Mouse (Mus musculus): ENCODE measurements around the gene Gm29797.

The Gm29797 gene

DNA sequence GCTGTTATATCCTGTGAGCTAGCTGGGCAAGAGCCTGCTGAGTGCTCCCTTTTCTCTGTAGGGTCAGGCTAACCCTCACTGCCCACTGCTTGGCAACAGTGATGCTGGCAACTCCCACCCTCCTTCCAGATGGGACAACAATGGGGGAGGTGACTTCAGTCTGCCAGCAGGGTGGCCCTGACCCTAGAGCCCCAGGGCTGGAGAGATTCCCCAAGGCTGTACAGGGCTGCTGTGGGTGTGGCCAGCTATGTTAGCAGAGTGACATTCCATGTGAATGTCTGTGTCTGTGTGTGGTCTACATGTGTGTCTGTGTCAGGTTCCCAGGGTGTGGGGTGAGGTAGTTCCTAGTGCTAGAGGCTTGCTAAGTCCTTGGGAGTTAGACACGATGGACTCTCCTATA, 16.7 kb downstream of the Gm29797 start:
- peak; percentile 66 for DNase-seq

DNA sequence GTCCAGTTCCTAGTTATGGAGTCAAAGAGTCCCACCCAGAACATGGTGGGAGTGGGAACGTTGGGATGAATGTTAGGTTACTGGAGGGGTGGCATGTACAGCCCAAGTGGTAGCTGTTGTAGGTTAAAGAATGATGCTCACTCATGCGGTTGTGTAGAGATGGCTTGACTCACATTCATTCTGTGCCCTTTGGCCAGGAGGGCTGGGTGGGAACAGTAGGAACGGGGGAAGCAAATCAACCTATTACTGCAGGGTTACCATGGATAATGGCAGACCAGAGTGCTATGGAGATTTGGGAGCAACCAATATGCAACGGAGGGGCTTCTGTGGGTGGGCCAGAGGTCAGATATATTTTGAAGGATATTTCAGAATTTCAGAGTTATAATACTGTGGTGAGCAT, 18.1 kb downstream of the Gm29797 start:
- DNase-seq = no peak

DNA sequence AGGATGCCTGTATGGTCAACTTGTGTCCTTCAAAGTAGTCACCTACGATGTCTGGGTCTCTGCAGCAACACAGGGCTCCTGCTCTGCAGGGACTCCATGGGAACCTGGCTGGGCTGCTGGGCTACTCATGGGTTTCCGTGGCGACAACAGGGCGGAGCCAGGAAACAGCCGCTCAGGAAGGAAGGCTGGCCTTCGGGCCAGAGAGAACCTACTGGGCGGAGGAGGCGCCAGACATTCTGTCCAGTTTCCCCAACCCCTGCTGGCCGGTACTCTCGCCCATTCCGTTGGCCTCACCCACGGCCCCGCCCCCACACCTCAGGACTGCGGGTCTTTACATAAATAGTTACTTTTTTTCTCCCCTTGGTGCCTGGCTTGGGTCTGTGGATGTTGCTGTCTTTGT, 18.6 kb downstream of the Gm29797 start:
- peak; percentile 89 for DNase-seq

DNA sequence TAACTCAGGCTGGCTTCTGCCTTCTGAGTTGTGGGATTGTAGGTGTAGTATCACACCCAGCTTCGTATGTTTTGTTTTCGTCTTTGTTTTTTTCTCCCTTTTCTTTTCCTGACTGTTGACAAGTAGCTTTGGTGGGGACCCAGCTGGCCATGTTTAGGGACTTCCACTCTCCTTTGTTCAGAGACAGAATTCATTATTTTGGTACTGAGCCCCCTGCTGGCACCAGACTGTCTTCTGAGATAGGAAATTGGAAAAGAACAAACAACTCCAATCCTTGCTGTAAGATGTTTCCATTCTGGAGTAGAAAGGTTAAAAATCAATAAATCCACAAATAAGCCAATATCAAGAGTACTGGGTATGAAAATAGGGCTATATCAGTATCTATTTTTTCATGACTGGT, 19.6 kb downstream of the Gm29797 start:
- DNase-seq = peak; percentile 65

DNA sequence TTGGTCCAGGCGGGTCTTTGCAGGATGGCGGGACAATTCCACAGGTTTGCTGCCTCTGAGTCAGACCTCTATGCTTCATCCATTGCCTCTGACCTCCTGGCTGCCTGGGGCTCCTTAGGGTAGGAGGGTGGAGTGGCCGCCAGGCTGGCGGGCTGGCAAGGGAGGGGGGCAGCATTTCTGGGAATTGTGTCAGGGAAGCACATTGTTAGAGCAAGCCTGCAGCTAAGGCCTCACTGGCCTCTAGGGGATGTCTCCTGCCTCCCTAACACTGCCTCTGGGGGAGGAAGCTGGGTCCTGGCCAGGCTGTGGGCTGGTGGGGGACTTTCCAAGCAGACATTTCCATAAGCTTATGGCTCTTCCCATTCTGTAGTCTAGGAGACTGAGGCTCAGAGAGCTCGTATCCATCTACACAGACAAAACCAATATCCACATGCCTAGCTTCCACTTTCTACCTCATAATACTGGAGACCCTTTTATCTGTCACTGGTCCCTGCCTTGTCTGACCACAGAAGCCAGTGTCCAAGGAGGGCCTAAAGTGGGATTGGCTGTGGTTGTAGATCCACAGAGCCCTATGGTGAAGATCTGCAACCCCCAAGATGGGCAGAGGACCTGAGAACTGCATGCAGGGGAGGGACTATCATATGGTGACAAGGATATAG, 20.4 kb downstream of the Gm29797 start:
- peak; percentile 82 for DNase-seq

DNA sequence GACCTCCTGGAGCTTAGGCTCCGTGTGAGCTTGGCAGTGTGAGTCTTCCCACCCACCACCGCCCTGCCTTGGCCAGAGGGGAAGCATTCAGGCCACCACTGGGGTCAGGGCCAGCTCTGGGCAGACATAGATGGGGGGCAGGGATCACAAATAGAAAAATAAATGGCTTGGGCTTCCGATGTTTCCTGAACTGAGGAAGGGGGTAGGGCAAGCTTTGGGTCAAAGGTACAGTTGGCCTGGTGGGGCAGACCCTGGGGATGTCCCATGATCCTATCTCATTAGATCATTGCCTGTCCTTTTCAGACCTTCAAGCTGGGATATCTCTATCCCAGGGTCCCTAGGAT, 20.9 kb downstream of the Gm29797 start:
- DNase-seq = peak; percentile 60

DNA sequence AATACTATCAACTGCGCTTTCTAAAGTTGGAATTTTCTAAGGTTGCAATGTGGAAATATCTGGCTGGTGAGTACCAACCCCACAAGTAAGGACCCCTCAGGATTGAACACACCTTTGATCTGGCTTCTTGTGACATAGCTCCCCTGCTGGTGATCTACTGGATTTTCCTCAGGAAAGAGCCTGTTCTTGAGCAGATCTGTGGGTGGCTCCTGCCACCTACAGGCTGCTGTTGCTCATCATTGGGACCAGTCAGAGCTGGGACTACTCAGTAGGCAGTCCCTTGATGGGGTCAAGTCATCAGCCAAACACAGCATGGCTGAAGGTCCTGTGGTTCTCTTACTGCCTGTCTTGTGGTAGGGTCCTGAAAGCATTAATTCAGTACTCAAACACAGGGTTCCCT, 21.9 kb downstream of the Gm29797 start:
- peak; percentile 89 for DNase-seq

DNA sequence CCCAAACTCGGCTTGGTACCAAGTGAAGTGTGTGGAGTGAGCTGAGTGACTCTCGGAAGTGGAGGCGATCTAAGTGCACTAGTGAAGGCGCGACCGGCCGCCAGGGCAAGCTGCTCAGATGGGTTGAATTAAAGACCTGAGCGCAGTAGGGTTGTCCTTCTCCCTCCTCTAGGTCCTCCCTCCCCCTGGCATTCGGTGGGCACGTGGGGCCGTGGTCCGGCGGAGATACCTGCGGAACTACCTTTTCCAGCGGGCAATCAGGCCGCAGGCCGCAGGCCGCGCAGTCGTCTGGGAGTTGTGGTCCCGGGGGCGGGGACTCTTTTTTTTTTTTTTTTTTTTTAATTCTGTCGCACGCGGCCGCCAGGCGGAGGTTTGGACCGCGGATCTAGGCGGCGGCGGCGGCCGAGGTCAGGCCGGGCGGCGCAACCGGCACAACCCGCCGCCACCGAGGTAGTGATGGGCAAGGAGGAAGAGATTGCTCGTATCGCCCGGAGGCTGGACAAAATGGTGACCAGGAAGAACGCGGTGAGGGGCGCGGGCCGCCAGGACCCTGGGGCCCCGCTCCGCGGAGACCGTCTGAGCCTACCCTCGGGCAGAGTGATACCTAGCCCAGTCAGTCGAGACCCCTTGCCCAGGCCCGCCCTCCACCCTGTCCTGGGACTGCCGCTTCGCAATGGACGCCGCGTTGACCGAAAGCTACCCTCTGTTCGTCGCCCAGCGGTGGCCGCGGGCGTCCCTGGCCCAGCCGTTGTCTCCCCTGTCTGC, 23.3 kb downstream of the Gm29797 start, which contains the start of gene Tcea2:
Tcea2 (plus strand) TSS at position 360 of the 765 bp plus-strand sequence.
- DNase-seq = peak; percentile 78

DNA sequence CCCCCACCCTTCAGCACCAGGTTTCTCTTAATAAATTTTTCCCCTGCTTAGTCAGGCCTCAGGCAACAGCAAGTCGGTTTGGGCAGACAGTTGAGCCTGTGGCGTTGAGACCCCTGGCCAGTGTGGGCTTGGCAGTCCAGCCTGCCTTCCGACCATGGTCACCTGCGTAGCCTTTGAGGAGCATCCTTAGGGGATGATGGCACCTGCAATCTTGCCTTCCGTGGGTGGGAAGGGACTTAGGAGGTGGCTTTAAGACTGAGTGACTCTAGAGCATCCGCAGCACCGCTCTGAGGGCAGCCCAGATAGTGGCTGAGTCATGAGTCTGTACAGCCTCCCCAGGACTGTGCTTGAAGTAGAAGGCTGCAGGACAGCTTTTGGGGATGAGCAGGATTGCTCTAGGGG, 23.9 kb downstream of the Gm29797 start:
- DNase-seq = no peak

DNA sequence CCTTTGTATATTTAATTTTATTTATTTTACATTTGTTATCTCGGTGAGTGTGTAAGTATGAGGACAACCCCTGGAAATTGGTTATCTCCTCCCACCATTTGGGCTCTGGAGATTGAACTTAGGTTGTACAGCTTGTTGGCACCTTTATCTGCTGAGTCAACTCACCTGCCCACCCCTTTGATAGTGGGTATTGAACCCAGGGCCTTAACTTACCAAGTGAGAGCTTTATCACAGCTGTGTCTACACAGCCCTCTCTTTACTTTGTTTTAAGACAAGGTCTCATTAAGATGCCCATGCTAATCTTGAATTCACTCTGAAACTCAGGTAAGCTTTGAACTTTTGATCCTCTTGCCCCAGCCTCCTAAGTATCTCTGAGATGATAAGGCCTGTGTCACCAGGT, 25.1 kb downstream of the Gm29797 start:
- no peak for DNase-seq

DNA sequence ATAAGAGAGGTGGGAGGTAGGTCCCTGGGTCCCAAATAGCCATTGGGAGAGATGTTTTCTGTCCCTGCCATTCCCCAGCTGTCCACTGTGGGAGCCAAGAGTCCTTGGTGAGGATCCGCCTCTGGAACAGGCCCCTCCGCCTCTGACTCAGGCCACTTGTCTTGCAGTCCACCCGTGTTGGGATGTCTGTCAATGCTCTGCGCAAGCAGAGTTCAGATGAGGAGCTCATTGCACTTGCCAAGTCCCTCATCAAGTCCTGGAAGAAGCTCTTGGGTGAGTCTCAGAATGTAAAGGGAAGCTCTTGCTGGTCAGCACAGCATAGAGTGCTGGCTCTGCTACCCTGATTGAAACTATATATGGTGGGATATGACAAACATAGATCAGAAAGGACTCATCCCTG, 26.5 kb downstream of the Gm29797 start:
- DNase-seq = no peak

DNA sequence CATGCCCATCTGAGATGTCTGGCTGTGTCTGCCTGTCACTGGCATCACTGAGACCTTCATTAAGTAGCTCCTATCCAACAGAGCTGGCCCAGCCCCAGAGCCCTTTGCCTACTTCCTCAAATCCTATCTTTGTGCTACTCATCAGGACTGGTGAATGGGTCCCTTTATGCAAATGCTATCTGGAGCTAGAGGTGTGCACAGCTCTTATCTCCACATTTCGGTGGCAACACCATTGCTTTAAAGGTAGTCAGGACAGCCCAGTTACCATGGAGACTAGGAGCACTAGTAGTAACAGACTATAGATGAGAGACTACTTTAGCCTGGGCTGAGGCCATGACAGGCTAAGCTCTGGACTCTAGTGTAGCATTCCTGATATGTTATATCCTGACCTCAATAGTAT, 27.9 kb downstream of the Gm29797 start:
- no peak for DNase-seq

DNA sequence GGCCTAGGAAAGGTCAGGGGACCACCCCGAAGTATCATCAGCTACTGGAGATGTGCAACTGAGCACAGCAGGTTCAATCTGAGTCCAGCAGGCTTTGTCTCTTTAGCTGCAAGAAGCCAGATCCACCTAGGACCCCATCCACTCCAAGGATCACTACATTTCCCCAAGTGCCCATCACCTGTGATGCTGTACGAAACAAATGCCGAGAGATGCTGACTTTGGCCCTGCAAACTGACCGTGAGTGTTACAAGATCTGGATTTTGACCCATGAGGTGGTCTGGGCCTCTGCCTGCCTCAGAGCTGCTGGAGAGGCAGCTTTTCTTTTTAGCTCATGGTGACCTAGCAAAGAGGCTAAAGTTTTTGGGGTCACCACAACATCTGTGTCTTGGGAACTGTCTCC, 28.9 kb downstream of the Gm29797 start:
- DNase-seq = no peak

DNA sequence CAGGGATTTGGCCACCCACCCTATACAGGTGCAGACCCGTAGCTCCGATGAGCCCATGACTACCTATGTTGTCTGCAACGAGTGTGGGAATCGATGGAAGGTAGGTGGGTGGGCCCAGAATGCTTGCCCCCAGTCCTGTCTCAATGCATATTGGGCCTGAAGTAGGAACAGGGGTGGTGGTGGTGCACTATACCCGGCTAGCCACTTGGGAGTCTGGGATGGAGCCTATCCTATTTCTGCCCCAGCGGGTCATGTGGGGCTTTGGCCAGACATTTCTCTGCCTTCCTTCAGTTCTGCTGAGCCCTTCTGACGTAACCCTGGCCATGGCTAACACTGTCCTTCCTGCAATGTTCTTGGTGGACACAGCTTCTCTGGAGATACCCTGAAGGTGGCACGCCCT, 30.8 kb downstream of the Gm29797 start:
- DNase-seq = no peak

DNA sequence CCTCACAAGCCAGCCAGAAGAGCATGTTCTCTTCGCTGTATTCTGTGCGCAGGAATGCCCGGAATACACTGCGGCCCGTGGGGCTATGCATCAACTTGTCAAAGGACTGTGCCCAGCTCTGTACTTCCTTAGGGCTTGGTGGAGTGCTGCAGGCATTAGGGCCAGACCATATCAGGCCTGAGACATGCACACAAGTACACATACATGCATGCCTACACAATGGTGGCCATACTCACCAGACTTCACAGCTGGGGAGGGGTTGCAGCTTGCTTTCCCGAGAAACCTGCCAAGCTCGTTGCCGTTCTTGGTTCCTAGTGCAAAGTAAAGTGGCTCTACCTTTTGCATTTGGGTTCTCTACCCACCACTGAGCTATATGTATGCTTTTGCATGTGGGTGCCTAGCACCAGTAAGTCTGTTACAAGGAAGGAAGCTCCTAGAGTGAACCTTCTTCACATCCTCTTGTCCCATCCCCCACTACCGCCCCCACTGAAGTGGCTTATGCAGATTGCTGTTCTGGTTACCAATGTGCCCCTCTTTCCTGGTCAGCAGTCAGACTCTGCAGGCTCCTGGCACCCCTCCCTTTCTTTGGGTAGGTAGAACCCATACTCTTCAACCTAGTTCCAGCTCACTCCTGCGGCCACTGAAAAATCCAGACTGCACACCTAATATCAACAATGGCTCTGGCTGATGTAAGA, 32.8 kb downstream of the Gm29797 start:
- DNase-seq = no peak

DNA sequence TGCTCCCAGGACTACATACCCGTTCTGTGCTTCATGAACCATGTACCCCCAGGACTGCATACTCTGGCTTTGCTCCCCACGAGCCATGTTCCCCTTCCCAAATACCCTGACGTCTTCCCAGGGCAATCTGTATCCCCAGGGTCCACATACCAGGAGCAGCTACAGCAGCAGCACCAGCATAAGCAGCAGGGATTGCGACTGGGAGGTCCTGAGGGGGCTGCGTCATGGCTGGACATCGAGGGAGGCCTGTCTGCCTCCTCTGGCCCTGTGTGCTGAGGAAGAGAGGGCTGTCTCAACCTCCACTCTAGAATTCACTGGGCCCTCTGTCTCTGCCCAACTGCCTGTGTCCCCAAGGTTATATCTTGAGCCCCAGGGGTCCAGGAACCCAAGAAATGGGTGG, 34.2 kb downstream of the Gm29797 start:
- no peak for DNase-seq

DNA sequence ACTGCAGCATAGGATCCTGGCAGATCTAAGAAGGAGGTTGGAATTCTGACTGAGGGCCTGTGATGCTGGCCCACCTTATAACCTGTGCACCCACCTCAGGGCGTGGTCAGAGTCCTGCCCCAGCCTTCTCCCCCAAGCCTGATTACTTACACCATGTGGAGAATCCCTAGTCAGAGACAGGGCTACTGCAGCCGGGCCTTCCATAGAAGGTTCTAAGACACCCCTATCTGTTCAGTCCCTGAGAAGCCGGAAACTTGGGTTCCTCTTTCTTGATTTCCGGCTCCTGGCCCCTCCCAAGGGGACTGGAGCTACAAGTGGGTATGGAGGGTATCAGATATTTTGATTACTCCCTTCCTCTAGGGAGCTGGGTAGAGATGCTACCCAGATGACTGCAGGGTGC, 34.7 kb downstream of the Gm29797 start:
- DNase-seq = no peak

DNA sequence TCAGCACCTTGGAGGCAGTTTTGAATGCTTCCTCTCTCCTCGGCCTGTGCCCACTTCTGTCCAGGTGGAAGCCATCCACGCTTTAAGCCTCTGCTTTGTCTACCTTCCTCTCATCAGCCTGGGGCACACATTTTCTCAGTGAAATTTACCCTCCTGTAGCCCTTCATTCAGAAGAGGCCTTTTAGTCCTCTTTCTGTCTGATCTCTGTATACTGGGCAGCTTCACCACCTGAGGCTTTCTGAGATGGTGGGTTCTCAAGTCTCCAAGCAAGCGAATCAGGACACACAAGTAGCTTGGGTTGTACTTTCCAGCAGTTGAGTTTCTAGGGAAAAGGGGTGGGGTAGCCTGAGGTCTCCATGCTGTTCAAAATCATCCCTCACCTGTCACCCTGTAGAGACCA, 35.5 kb downstream of the Gm29797 start:
- no peak for DNase-seq

DNA sequence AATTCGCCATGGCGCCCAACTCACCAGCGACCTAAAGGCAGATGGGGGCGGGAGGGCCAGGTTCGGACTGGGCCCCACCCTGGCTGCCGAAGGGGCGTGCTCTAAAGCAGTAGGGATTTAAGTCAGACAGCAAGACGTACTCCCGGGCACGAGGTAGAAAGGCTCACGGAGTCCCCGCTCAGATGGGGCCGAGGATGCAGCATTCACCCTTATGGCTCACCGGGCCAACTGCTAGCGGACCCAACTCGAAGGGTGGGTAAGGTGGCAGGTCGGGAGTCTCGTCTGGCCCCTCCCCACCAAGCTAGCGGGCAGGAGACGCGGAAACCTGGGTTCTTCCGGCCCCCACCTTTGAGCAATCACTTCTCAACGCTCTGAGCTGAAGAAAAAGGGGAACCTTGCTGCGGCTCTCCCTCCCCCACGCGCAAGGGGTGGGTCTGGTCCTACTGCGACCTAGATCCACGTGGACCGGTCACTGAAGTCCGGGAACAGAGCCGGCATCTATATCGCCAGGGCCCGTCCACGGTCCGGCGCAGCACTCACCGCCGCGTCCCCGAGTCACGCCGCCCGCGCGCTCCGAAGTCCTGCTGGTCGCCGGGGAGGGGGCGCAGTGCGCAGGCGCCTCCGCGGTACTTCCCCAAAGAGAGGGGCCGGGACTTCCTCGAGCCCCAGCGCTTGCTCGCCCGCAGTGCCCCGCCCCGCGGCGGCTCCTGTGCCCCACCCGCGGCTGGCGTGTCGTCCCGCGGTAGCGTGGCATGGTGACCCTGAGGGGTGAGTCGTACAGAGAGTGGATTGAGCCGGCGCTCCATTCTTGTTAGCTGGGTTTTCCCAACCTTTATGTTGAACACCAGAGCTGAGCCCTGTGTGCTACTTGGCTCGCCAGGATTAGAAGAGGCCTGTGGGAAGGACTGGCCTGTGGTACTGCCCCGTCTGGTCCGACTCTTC, 36.8 kb downstream of the Gm29797 start, which contains the start of gene Rgs19:
Rgs19 (minus strand) TSS at position 639 of the 942 bp plus-strand sequence.
- DNase-seq = peak; percentile 86

DNA sequence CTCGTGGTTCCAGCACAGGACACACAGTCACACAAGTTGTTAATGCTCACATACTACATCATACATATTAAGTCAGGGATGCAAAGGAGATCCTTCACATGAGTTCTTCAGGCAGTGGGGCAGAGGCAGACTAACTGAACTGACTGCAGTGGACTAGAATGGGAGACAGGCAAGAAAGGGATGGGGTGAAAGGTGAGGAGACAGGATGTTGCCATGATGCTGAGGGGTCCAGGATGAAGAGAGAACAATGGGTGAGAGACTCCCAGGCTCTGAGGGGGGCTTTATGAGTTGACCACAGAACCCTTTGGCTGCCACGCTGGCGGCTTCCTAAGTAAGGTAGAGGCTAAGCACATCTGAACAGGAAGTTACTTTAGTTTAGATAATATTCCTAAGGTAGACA, 37.7 kb downstream of the Gm29797 start:
- DNase-seq = no peak

DNA sequence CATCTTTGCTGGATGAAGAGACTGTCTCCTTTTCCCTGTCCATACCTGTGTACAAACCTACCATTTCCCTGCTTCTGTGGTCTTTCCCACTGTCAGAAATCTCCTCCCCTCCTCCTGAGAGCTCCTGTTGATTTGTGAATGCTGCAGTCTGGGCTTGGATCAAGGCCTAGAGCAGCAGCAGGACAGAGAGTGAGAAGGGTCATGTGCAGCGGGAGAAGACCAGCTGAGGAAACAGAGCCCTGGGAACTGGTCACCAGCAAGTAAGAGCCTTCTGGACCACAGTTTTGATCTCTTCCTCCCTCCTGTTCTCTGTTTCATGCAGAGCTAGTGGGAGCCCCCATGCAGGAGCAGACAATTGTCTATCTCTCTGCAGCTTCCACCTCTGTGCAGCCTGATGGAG, 38.9 kb downstream of the Gm29797 start:
- DNase-seq = no peak

DNA sequence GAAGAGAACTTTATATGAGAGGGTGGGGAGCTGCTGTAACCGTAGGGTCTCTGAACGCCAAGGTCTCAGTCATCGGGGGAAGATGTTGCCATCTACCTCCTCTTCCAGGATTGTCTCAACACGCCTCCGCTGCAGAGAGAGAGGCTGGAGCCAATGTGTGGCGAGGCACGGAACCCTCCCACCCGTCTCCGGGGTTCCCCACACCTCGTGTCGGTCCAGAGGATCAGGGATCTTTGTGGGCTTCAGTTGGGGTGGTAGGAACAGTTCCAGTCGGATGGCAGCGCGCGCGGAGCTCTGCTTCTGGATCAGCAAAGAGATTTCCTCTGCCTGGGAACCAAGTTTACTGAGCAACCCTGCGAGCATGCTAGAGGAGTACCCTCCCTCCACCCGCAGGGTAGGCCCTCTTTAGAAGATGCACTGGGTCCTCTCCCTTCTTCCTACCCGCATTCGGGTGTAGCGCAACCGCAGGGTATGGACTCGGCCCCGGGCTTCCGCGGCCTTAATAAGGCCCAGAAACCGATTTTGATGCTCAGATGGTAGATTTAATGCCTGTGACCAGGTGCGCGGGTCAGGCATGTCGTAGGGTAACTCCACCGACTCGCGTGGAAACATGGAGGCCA, 40.1 kb downstream of the Gm29797 start:
- no peak for DNase-seq
